Mouse (Mus musculus) CH12.LX (cell line): ENCODE measurements at regions not wholly inside any gene's neighbourhood (a gene's known extent, or its start where the extent isn't known, plus 50 kb on each side); places are given as distances from the start of the nearest gene placed in this dataset.

Experiments
- DNase-seq: peaks from one replicate; pipeline ENCODE4 v3.0.0-alpha.2; 2013; ENCODE audit errors: extremely low read depth
- H3K27ac ChIP-seq: 2 replicates; pipeline ENCODE4 v1.5.1; 2012; ENCODE audit warnings: low read depth, mild to moderate bottlenecking, control low read depth, moderate library complexity; ENCODE audit not compliant: insufficient read depth
- H3K27me3 ChIP-seq: replicated peaks from 2 replicates; pipeline ENCODE3; 2012; ENCODE audit warnings: inconsistent platforms
- H3K36me3 ChIP-seq, 2 experiments: replicated peaks in 1 of 2; 2 replicates each; pipeline versions ENCODE3 to v1.6.1; 2012; ENCODE audit warnings: inconsistent platforms in 1 of 2, low read length in 1 of 2, mild to moderate bottlenecking in 1 of 2, mixed read lengths in 1 of 2, moderate library complexity in 1 of 2; ENCODE audit not compliant: control insufficient read depth in 1 of 2, insufficient read depth in 1 of 2
- H3K4me1 ChIP-seq, 2 experiments: 2 replicates each; pipeline ENCODE4 v1.6.1; 2012; ENCODE audit warnings: inconsistent platforms in 1 of 2, moderate library complexity in 1 of 2; ENCODE audit not compliant: insufficient read depth in 2 of 2, control insufficient read depth in 1 of 2
- H3K4me2 ChIP-seq: 2 replicates; pipeline ENCODE4 v1.6.1; 2012; ENCODE audit warnings: low read depth, mild to moderate bottlenecking, control low read depth; ENCODE audit not compliant: poor library complexity, insufficient read depth, severe bottlenecking
- H3K4me3 ChIP-seq, 3 experiments: fragments of 150-350 bp in 1 of 3; sonication (generic) in 1 of 3; replicated peaks in 1 of 3; 2 replicates each; pipeline versions ENCODE3 to v1.5.1; 2011 to 2012; ENCODE audit warnings: low read depth in 2 of 3, low read length in 2 of 3, mild to moderate bottlenecking in 2 of 3, moderate library complexity in 2 of 3, control low read depth in 1 of 3, improper control_type of control experiment in 1 of 3, inconsistent platforms in 1 of 3, mixed read lengths in 1 of 3; ENCODE audit not compliant: poor library complexity in 1 of 3
- H3K79me2 ChIP-seq: replicated peaks from 2 replicates; pipeline ENCODE4 v1.6.1; 2012; ENCODE audit warnings: mild to moderate bottlenecking, moderate library complexity; ENCODE audit not compliant: control insufficient read depth, poor library complexity, insufficient read depth, severe bottlenecking; ENCODE audit errors: extremely low read depth
- H3K9ac ChIP-seq: 2 replicates; pipeline ENCODE4 v1.6.1; 2012; ENCODE audit warnings: low read depth, mild to moderate bottlenecking, control low read depth, moderate library complexity; ENCODE audit not compliant: insufficient read depth
- H3K9me3 ChIP-seq: replicated peaks from 2 replicates; pipeline ENCODE3; 2012; ENCODE audit warnings: low read length, inconsistent platforms, mixed read lengths
- BHLHE40 ChIP-seq: IDR thresholded peaks from 2 replicates; pipeline ENCODE4 v1.6.1; 2011; ENCODE audit warnings: mild to moderate bottlenecking, low read depth, low read length, improper control_type of control experiment
- CHD1 ChIP-seq: IDR thresholded peaks from 2 replicates; pipeline ENCODE4 v1.6.1; 2012; ENCODE audit warnings: low read depth, low read length, improper control_type of control experiment, inconsistent platforms
- CTCF ChIP-seq, 2 experiments: IDR thresholded peaks in 1 of 2; conservative IDR thresholded peaks in 1 of 2; 2 replicates each; pipeline ENCODE4 v1.5.1; 2011 to 2012; ENCODE audit warnings: low read depth in 2 of 2, low read length in 2 of 2, improper control_type of control experiment in 1 of 2, inconsistent platforms in 1 of 2, mild to moderate bottlenecking in 1 of 2, moderate library complexity in 1 of 2
- E2F4 ChIP-seq: IDR thresholded peaks from 2 replicates; pipeline ENCODE4 v1.6.1; 2011; ENCODE audit warnings: low read depth, low read length, improper control_type of control experiment; ENCODE audit not compliant: insufficient replicate concordance
- ELF1 ChIP-seq: IDR thresholded peaks from 2 replicates; pipeline ENCODE4 v1.6.1; 2014; ENCODE audit warnings: low read depth, mild to moderate bottlenecking, inconsistent platforms, low read length, improper control_type of control experiment
- GABPA ChIP-seq: IDR thresholded peaks from 2 replicates; pipeline ENCODE4 v1.6.1; 2012; ENCODE audit warnings: low read depth, low read length, improper control_type of control experiment, inconsistent platforms; ENCODE audit not compliant: insufficient replicate concordance
- JUN ChIP-seq: IDR thresholded peaks from 2 replicates; pipeline ENCODE4 v1.6.1; 2011; ENCODE audit warnings: low read depth, mild to moderate bottlenecking, low read length, improper control_type of control experiment, moderate library complexity; ENCODE audit not compliant: insufficient read depth
- KAT2A ChIP-seq: IDR thresholded peaks from 2 replicates; pipeline ENCODE4 v1.6.1; 2012; ENCODE audit warnings: low read length, improper control_type of control experiment, inconsistent platforms; ENCODE audit not compliant: insufficient replicate concordance
- MAZ ChIP-seq: IDR thresholded peaks from 2 replicates; pipeline ENCODE4 v1.6.1; 2012; ENCODE audit warnings: low read depth, mild to moderate bottlenecking, inconsistent platforms, low read length, improper control_type of control experiment, moderate library complexity
- NELFE ChIP-seq: IDR thresholded peaks from 2 replicates; pipeline ENCODE4 v1.6.1; 2011; ENCODE audit warnings: low read depth, low read length, improper control_type of control experiment
- NRF1 ChIP-seq: IDR thresholded peaks from 2 replicates; pipeline ENCODE4 v1.6.1; 2014; ENCODE audit warnings: low read depth, mild to moderate bottlenecking, inconsistent platforms, low read length, improper control_type of control experiment, moderate library complexity
- POLR2A ChIP-seq: IDR thresholded peaks from 2 replicates; pipeline ENCODE4 v1.6.1; 2011; ENCODE audit warnings: low read depth, mild to moderate bottlenecking, improper control_type of control experiment, low read length
- POLR2AphosphoS2 ChIP-seq: IDR thresholded peaks from 2 replicates; pipeline ENCODE4 v1.6.1; 2011; ENCODE audit warnings: low read depth, low read length, improper control_type of control experiment
- RAD21 ChIP-seq: IDR thresholded peaks from 2 replicates; pipeline ENCODE4 v1.6.1; 2011; ENCODE audit warnings: low read depth, mild to moderate bottlenecking, low read length, improper control_type of control experiment, moderate library complexity
- RCOR1 ChIP-seq: conservative IDR thresholded peaks from 2 replicates; pipeline ENCODE4 v1.6.1; 2012; ENCODE audit warnings: low read depth, mild to moderate bottlenecking, inconsistent platforms, low read length, improper control_type of control experiment
- SIN3A ChIP-seq: IDR thresholded peaks from 2 replicates; pipeline ENCODE4 v1.6.1; 2012; ENCODE audit warnings: low read length, improper control_type of control experiment, inconsistent platforms
- TBP ChIP-seq: conservative IDR thresholded peaks from 2 replicates; pipeline ENCODE4 v1.6.1; 2011; ENCODE audit warnings: low read depth, low read length, improper control_type of control experiment
- UBTF ChIP-seq: IDR thresholded peaks from 2 replicates; pipeline ENCODE4 v1.6.1; 2012; ENCODE audit warnings: low read depth, mild to moderate bottlenecking, inconsistent platforms, low read length, improper control_type of control experiment, moderate library complexity
- USF2 ChIP-seq: conservative IDR thresholded peaks from 2 replicates; pipeline ENCODE4 v1.6.1; 2011; ENCODE audit warnings: low read depth, low read length, improper control_type of control experiment
- ZC3H11A ChIP-seq: IDR thresholded peaks from 2 replicates; pipeline ENCODE4 v1.6.1; 2012; ENCODE audit warnings: low read depth, mild to moderate bottlenecking, inconsistent platforms, low read length, improper control_type of control experiment
- ZKSCAN1 ChIP-seq: IDR thresholded peaks from 2 replicates; pipeline ENCODE4 v1.6.1; 2012; ENCODE audit warnings: low read depth, inconsistent platforms, low read length, improper control_type of control experiment, borderline replicate concordance
- ZNF384 ChIP-seq: IDR thresholded peaks from 2 replicates; pipeline ENCODE4 v1.6.1; 2012; ENCODE audit warnings: low read depth, low read length, improper control_type of control experiment, inconsistent platforms
- dilution Hi-C: fragments of 300-500 bp; cut with MboI; formaldehyde crosslinking; loops from 2 replicates; pipeline ENCODE4 v1.14.3; 2020; ENCODE audit warnings: low sequenced_read_pairs; ENCODE audit not compliant: extremely low pct_unique_long_range_greater_than_20kb, extremely low pct_ligation_motif_present
- in situ Hi-C: fragments of 300-500 bp; cut with MboI; formaldehyde crosslinking; loops from 3 replicates; pipeline ENCODE4 v1.14.3; 2019; ENCODE audit warnings: low sequenced_read_pairs, low pct_ligation_motif_present, low pct_unique_long_range_greater_than_20kb, mixed read lengths

DNA sequence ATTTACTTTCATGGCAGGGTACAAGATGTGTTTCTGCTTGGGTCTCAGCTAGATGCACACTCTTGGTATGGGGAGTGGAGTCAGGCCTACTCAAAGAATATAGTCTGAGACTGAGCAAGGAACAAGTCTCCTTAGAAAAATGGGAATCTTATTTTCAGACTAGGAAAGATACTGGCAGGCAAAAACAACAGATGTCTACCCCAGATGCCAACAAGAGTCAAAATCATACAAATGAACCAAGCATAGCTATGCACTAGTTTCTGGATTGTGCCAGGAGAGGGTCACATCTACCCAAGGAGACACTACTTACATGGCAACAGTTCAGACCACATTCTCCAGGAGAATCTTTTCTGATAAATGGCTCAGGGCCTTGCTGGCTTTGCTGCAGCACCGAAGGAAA lies 300.9 kb upstream of the Camk1g start:
- no peaks in the 10 kb centered on the region for H3K79me2 ChIP-seq
- no peak for TF ChIP-seq UBTF
- no peak for TF ChIP-seq CHD1
- TF ChIP-seq POLR2AphosphoS2 = no peak
- TF ChIP-seq USF2 = no peak
- TF ChIP-seq RAD21 = no peak
- no peak for TF ChIP-seq KAT2A
- TF ChIP-seq BHLHE40 = no peak
- no peak for TF ChIP-seq ZKSCAN1
- TF ChIP-seq SIN3A = no peak
- no peak for TF ChIP-seq E2F4
- TF ChIP-seq JUN = no peak
- DNase-seq = no peak
- in situ Hi-C loops = no loop called here
- no peak overlapping the region for H3K27ac ChIP-seq
- no peak overlapping the region for H3K4me3 ChIP-seq
- H3K9ac ChIP-seq = no peak overlapping the region
- dilution Hi-C loops = no loop called here
- peaks cover 13% of the 10 kb centered on the region for H3K27me3 ChIP-seq
- H3K4me2 ChIP-seq = no peak overlapping the region
- no peaks in the 10 kb centered on the region for H3K9me3 ChIP-seq
- no peaks in the 10 kb centered on the region for H3K36me3 ChIP-seq
- H3K4me1 ChIP-seq = no peaks in the 10 kb centered on the region

DNA sequence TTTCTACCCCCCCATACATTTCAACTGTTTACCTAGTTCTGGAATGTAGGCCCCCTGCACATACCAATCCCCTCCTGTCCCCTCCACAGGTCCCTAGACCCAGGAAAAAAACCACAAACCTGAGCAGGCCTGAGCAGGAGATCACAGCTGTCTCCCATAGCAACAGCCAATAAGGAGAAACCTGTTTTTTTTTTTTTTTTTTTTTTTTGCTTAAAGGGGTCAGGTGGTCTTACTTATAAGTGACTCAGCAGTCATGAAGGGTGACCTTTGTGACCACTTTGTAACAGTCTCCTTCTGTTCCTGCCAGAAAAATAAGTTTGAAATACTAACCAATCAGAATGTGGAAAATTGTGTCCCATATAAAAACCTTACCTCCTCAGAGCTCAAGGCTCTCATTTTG lies 299.9 kb upstream of the Camk1g start:
- H3K9me3 ChIP-seq = no peaks in the 10 kb centered on the region
- TF ChIP-seq CTCF (conservative IDR thresholded peaks at IDR 0.05 in 1 of 2, IDR thresholded peaks at IDR 0.05 in 1 of 2; ENCODE audit: low read depth in 2 of 2, low read length in 2 of 2) = no peak
- TF ChIP-seq BHLHE40 = no peak
- TF ChIP-seq ELF1 = no peak
- TF ChIP-seq KAT2A = no peak
- no peak for TF ChIP-seq TBP
- no peak for TF ChIP-seq MAZ
- TF ChIP-seq E2F4 = no peak
- TF ChIP-seq ZNF384 = no peak
- no peak for TF ChIP-seq RCOR1
- TF ChIP-seq NELFE = no peak
- TF ChIP-seq POLR2A = no peak
- TF ChIP-seq GABPA = no peak
- TF ChIP-seq NRF1 = no peak
- no peak for TF ChIP-seq ZC3H11A
- no peak for TF ChIP-seq USF2
- TF ChIP-seq, all 38 proteins: peak for 0
- in situ Hi-C loops = no loop called here
- H3K27ac ChIP-seq = no peak overlapping the region
- H3K4me2 ChIP-seq = no peak overlapping the region
- H3K9ac ChIP-seq = no peak overlapping the region
- H3K79me2 ChIP-seq = no peaks in the 10 kb centered on the region
- no peaks in the 10 kb centered on the region for H3K4me1 ChIP-seq
- no peak overlapping the region for H3K4me3 ChIP-seq
- H3K36me3 ChIP-seq = no peaks in the 10 kb centered on the region
- H3K27me3 ChIP-seq = peaks cover 10% of the 10 kb centered on the region
- no peak for DNase-seq
- dilution Hi-C loops = no loop called here
